Mouse (Mus musculus) thymus, postnatal 0 days (tissue): ENCODE measurements around the gene Guca1b. TPM values are rescaled to one million over a fixed set of nuclear protein-coding genes. Genes with fewer than 3 reads are reported as not detected.

Experiments
- DNase-seq: peaks from one replicate; pipeline ENCODE4 v3.0.0-alpha.2; 2015; ENCODE audit warnings: low spot score
- polyA plus RNA-seq: library from polyadenylated mRNA; unstranded; fragments of >200 nt; fragmentation: Nextera tagmentation; extraction: Ambion mirVana; gene quantifications from 2 replicates; pipeline ENCODE4 v1.2.1, GENCODE M21; 2015

Guca1b gene
- polyA plus RNA-seq = 0.40 and 0.57 TPM in 2 replicates

- DNase-seq = no peak
Observed at GRCm38 (mm10) chr17:47385145-47385544, at the start of gene Guca1b. TSS of gene Guca1b (plus strand) at chr17:47385393.

GRCm38 (mm10) chr17:47343121-47343520 is 42.1 kb upstream of the Guca1b start:
- DNase-seq = no peak

- no peak for DNase-seq
Observed at GRCm38 (mm10) chr17:47349721-47350319, 35.4 kb upstream of the Guca1b start.

GRCm38 (mm10) chr17:47359964-47360363 is 25.2 kb upstream of the Guca1b start:
- DNase-seq = peak; percentile 56

- DNase-seq = no peak
Observed at GRCm38 (mm10) chr17:47361343-47361742, 23.9 kb upstream of the Guca1b start.

GRCm38 (mm10) chr17:47368401-47369086 is 16.6 kb upstream of the Guca1b start, which contains the start of gene Mrps10:
TSS of gene Mrps10 (plus strand) at chr17:47368887.
- DNase-seq = peak; percentile 91

- no peak for DNase-seq
Observed at GRCm38 (mm10) chr17:47369087-47369443, 16.1 kb upstream of the Guca1b start.

GRCm38 (mm10) chr17:47371451-47371850 is 13.7 kb upstream of the Guca1b start:
- peak; percentile 78 for DNase-seq

GRCm38 (mm10) chr17:47373991-47374390 is 11.2 kb upstream of the Guca1b start:
- no peak for DNase-seq

- no peak for DNase-seq
Observed at GRCm38 (mm10) chr17:47376779-47377280, 8.4 kb upstream of the Guca1b start.

GRCm38 (mm10) chr17:47378133-47378532 is 7.1 kb upstream of the Guca1b start:
- no peak for DNase-seq

- no peak for DNase-seq
Observed at GRCm38 (mm10) chr17:47381917-47382316, 3.3 kb upstream of the Guca1b start.

- DNase-seq = no peak
Observed at GRCm38 (mm10) chr17:47383266-47383665, 1.9 kb upstream of the Guca1b start.

- no peak for DNase-seq
Observed at GRCm38 (mm10) chr17:47384064-47384463, 1.1 kb upstream of the Guca1b start.

GRCm38 (mm10) chr17:47386649-47387048 is 1.5 kb downstream of the Guca1b start:
- DNase-seq = peak; percentile 74

GRCm38 (mm10) chr17:47394223-47394869 is 9.2 kb downstream of the Guca1b start:
- DNase-seq = peak; percentile 24

- DNase-seq = peak; percentile 66
Observed at GRCm38 (mm10) chr17:47395376-47395913, 10.3 kb downstream of the Guca1b start.

GRCm38 (mm10) chr17:47399091-47399490 is 13.9 kb downstream of the Guca1b start:
- no peak for DNase-seq

- DNase-seq = no peak
Observed at GRCm38 (mm10) chr17:47400451-47400850, 15.3 kb downstream of the Guca1b start, which contains the start of gene Guca1a. TSS of gene Guca1a (minus strand) at chr17:47400584.

- DNase-seq = no peak
Observed at GRCm38 (mm10) chr17:47407717-47408557, 22.7 kb downstream of the Guca1b start.

GRCm38 (mm10) chr17:47408558-47408898 is 23.3 kb downstream of the Guca1b start:
- DNase-seq = peak; percentile 69
